Mouse (Mus musculus) embryo, embryonic 9.5 days (tissue): ENCODE measurements around the gene Appbp2.
A peak's percentile ranks its signal among the peaks of the same experiment; 100 is the strongest.

Source experiments
- DNase-seq: peaks from one replicate; pipeline ENCODE4 v3.0.0-alpha.2; 2017; ENCODE audit errors: extremely low spot score

Gene Appbp2

DNA sequence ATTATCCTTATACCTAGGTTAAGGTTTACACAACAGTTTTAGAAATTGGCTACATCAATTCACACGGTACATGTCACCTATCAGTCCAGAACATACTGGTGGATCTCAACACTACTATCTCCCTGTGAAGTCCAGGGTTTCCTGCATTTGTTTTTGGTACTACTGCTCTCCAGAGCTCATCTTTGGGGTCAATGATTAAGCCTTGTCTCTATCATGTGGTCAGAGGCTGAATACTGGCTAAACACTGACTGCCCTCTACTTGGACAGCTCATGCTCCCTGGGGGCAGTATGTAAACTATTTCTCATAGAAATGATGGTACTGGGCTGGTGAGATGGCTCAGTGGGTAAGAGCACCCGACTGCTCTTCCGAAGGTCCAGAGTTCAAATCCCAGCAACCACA, 11.7 kb downstream of the Appbp2 start:
- no peak for DNase-seq

DNA sequence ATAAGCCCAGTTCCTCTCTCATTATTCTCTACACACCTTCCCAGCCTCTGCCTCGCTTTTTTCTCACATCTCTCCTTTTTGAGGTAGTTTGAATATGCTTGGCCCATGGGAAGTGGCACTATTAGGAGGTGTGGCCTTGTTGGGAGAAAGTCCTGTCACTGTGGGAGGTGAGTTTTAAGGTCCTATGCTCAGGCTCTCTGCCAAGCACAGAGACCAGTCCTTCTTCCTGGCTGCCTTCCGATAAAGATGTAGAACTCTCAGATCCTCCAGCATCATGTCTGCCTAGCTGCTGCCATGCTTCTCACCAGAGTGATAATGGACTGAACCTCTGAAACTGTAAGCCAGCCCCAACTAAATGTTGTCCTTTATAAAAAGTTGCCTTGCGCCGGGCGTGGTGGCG, 12.4 kb downstream of the Appbp2 start:
- no peak for DNase-seq

DNA sequence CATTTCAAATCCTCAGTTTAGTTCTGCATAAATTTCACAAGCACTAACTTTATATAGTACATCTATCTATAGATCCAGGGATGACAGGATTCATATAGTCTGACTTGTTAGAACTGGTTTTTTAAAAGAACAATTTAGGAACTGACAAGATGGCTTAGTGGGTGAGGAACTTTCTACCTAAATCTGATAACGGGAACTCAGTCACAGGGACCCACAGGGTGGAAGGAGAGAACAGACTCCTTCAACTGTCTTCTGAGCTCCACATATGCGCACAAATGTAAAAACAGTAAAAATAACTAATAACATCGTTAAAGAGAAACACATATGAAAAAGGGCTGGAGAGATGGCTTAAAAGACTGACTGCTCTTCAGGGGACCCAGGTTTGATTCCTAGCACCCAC, 15.9 kb downstream of the Appbp2 start:
- DNase-seq = no peak

DNA sequence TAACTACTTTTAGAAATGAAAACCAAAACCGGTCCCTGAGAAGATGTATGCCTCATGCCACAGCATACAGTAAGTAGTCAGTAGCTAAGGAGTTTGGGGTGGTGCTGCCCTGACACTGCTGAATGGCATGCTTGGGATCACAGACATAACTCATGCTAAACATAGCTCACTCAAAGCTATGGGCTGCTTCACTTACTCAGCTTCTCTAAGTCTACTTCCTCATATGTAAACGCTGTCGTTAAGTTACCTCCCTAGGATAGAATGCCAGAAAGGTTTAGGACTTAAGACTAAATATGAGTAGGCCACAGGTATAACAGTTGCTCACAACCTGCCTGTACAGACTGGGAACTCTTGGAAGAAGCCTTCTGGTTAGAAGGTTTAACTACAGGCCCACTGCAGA, 20.3 kb downstream of the Appbp2 start:
- no peak for DNase-seq

- DNase-seq = no peak
Observed at GRCm38 (mm10) chr11:85213215-85213614, 21.7 kb downstream of the Appbp2 start.

GRCm38 (mm10) chr11:85211151-85211550, 23.8 kb downstream of the Appbp2 start:
- no peak for DNase-seq

GRCm38 (mm10) chr11:85206231-85206630, 28.7 kb downstream of the Appbp2 start:
- no peak for DNase-seq

DNA sequence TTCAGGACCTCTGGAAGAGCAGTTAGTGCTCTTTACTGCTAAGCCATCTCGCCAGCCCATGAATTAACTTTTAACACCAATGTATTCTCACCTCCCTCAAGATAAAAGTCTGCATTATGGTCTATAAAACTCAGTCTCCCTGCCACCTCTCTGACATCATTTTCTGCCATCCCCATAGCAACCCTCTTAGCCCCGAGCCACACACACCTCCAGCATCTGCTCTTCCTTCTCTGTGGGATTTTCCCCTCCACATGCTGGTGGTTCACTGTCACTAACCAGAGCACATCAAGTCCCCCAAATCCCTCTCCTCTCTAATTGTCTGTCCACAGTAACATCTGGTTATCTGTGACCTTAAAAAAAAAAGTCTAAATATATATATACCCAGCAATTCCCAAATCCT, 36.0 kb downstream of the Appbp2 start:
- no peak for DNase-seq

DNA sequence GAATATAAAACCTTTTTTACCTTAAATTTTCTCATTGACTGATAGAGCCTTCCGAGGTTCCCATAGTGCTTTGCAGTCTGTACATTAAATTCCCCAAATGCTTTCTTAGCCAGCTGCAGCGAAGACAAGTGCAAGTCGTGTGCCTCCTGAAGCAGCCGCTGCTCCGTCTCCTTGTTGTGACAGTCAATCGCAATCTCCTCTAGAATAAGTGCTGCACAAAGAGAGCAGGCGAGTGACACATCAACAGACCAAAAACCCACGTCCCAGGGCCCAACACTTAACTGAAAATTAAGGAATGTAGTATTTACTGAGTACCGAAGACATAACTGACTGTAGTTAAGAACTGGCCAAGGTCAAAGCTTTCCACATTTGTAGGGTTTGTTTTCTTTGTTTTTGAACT, 38.9 kb downstream of the Appbp2 start:
- no peak for DNase-seq

DNA sequence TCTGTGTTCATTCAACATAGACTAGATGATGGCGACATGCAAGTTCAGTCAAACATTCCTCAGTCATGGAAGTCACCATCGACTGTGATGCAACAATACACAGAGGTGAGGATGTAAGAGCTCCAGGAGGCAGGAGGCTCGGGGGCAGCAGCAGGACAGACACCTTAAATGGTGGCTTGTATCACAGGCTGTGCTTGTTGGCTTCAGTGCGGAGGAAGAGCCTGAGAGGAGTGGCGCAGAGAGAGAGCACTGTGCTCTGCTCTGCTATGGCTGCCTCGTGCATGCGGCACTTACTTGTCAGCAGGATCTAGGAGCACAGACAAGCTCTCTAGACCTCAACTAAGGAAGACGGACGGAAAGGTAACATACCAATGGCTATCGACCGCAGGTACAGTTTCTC, 40.7 kb downstream of the Appbp2 start:
- no peak for DNase-seq

- no peak for DNase-seq
Observed at GRCm38 (mm10) chr11:85190741-85191140, 44.2 kb downstream of the Appbp2 start.

DNA sequence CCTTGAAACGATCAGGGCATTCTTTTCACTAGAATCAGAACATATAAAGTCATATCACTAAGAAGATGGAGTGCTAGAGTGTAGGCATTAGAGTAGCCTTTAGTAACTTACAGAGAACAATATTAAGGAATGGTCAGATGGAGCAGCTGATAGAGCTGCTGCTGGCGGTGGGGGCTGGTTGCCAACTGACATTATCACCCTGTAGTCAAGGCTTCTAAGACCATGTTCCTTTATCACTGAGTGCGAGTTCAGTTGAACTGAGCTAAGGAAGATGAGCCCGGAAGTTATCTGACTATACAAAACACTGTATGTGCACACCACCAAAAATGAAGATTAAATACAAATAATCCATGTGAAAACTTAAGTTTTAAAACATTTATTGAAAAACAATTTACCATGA, 45.8 kb downstream of the Appbp2 start:
- DNase-seq = no peak

DNA sequence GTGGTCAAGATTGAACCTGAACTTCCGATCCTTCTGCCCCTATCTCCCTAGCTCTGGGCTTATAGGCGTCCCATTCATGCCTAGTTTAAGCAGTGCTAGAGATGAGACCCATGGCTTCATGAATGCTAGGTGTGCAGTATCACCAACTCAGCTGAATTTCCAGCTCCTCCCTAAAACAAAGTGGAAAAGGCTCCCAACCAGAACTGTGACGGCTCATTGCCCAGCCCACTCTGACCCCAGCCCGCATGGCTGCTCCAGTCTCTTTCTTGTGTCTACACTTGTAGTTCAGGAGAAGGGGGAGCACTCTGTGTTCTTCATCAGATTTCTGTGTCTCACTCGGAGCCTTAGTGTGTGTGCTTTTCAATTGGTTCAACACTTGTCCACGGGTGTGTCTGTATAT, 50.1 kb downstream of the Appbp2 start:
- no peak for DNase-seq

DNA sequence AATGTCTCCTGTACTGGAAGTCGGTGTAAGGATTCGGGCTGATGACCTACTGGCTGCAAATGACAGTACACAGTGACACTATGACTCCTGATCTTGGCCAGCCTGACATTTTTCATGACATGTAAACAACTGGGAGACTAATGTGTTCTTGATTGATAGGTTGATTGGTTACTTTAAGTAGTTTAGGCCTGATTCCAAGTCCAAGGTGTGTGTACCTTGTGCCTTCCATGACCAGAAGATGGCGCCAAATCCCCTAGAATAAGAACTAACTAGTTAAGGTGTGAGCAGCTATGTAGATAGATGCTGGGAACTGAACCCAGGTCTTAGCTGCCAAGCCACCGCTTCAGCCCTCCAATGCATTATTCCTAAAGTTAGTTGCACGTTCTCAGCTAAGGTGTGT, 50.8 kb downstream of the Appbp2 start:
- peak; percentile 54 for DNase-seq

DNA sequence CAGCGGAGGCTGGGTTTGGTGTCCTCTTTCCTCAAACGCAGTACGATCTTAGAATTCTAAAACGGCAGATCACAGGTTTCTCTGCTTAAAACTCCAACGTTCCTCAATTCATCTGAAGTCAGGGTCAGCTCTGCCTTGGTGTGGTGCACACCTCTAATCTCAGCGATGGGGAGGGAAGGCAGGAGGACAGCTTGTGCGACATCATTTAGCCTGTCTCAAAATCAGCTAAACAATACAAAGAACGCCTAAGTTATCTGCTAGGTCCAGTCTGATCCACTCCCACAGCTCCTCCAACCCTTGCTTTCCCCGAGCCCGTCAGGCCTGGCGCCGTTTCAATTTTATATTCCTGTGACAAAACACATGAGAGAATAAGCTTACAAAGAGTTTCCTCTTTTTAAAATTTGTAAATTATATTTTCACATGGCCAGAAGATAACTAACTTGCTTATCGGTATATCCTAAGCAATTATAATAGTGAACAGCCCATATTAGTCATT, 51.6 kb downstream of the Appbp2 start:
- no peak for DNase-seq

GRCm38 (mm10) chr11:85182617-85183283, 52.2 kb downstream of the Appbp2 start:
- peak; percentile 88 for DNase-seq

GRCm38 (mm10) chr11:85178413-85178812, 56.5 kb downstream of the Appbp2 start:
- no peak for DNase-seq

GRCm38 (mm10) chr11:85177761-85178160, 57.2 kb downstream of the Appbp2 start:
- DNase-seq = no peak

- DNase-seq = no peak
Observed at GRCm38 (mm10) chr11:85175941-85176340, 59.0 kb downstream of the Appbp2 start.

- no peak for DNase-seq
Observed at GRCm38 (mm10) chr11:85170833-85171232, 64.1 kb downstream of the Appbp2 start.

DNA sequence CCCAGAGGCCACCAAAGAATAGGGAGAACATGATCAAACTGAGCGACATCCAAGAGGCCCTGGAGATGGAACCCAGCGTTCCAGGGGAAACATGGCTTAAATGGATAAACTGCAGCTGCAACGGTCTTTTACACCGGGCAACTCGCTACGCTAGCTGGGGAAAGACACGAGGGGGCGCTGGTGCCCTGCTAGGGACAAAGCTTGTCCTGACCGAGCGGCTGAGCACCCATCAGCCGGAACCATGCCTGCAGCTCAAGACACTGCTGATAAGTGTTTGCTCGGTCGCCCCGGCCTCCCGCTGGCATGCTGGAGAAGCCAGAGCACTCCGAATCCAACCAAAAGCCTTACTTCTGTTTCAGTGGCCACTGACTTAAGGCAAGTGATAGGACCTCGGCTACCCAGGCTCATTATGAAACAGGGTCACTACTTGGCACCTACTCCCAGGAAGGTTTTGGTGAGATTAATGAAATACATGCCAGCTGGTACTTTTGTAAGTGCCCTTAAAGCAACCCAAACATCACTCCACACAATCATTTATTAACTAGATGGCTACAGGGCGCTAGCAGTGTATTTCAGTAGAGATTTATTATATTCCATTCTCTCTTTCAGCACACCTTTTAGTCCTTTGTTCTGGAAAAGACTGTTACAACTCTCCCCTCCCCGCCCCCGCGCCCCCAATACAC, 64.7 kb downstream of the Appbp2 start, which contains the start of gene 1700125H20Rik:
TSS of gene 1700125H20Rik (plus strand) at position 347 of the 683 bp plus-strand sequence.
- peak; percentile 88 for DNase-seq

- no peak for DNase-seq
Observed at GRCm38 (mm10) chr11:85167503-85167902, 67.4 kb downstream of the Appbp2 start.

DNA sequence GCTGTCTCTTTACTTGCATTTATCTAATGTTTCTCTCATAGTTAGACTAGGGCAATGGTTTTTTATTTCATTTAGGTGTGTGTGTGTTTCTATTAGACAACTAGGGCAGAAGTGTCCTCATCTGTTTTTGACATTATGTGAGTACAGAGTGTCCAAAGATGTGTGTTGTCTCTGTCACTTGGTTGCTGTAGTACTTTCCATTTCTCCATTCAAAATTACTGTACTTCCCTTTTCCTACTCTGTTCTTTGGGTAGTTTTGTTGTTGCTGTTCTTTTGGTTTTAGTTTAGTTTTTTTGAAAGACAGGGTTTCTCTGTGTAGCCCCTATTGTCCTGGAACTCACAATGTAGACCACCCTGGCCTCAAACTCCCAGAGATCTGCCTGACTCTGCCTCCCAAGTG, 70.6 kb downstream of the Appbp2 start:
- DNase-seq = no peak
